7 mouse cellular contexts compared by ENCODE assay signal in the genomic region with DNA sequence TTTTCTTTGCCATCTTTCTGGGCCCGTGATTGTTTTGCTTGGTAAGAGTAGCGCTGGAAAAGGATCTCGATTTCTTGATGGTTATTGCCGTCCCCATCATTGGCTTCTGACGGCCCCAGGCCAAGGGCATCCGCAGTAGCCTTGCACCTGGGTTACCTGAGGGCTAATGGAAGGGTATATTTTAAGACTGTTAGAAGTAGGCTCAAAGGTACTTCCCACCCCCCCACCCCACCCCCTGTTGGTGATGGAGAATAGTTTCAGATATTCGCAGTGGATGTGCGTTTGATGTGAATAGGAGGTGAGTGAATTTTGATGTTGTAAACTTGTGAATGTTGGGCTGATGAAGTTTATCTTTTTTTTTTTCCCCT.
DNase-seq lines count a peak whose midpoint lies in the region; ATAC-seq and TF ChIP-seq lines count a peak whose summit lies in the region.

No protein-coding gene starts in this region.

- DNase-seq in lung, postnatal 0 days (ENCODE audit: low spot score), result no peak
- no peak for DNase-seq in lung, postnatal 25 days (ENCODE audit: low spot score)
- DNase-seq in limb, embryonic 11.5 days (ENCODE audit: low spot score), result peak; percentile 51
- DNase-seq in splenic B cell, adult 2 months (ENCODE audit: low read depth, low spot score), result peak; percentile 22
- DNase-seq in layer of hippocampus, adult 18-20 months (ENCODE audit: low spot score in 2 of 2), result no peak
- no peak for DNase-seq in embryo, embryonic 9.5 days (ENCODE audit: extremely low spot score)

- no peaks in the 10 kb centered on the region for H3K27me3 ChIP-seq in lung, postnatal 0 days (replicated peaks; ENCODE audit: insufficient read depth, low read length)
- no peaks in the 10 kb centered on the region for H3K27me3 ChIP-seq in limb, embryonic 11.5 days (ENCODE audit: control insufficient read depth, insufficient read depth, low read length)
- H3K27me3 ChIP-seq in splenic B cell, adult 2 months (ENCODE audit: control insufficient read depth, insufficient read depth, low read length, poor library complexity, severe bottlenecking), result no peaks in the 10 kb centered on the region

- WGBS in lung, postnatal 0 days, result 4% methylated on average over 8 of the region's 8 CpGs
- under 1% methylated on average over 8 of the region's 8 CpGs for WGBS in limb, embryonic 11.5 days

- TF ChIP-seq POLR2A in embryonic fibroblast, embryonic 13.5 days (IDR thresholded peaks at IDR 0.05; ENCODE audit: low read depth, low read length), result no peak; the same call in 1 of the 2 replicates

- H3K4me2 ChIP-seq in lung, postnatal 0 days (replicated peaks; ENCODE audit: low read depth, low read length), result peak overlapping the region; percentile 97
- H3K4me2 ChIP-seq in limb, embryonic 11.5 days (ENCODE audit: low read depth, severe bottlenecking), result peak overlapping the region; percentile 49

- H3K27ac ChIP-seq in lung, postnatal 0 days (ENCODE audit: low read length), result peak overlapping the region; percentile 99; the same call in 1 of the 2 replicates
- peak overlapping the region; percentile 79 for H3K27ac ChIP-seq in embryonic fibroblast, embryonic 13.5 days (ENCODE audit: insufficient read depth, low read length)
- no peak overlapping the region for H3K27ac ChIP-seq in limb, embryonic 11.5 days (replicated peaks; ENCODE audit: low read depth, low read length)

- ATAC-seq in lung, postnatal 0 days, result no peak
- ATAC-seq in limb, embryonic 11.5 days (ENCODE audit: insufficient number of reproducible peaks, low FRiP score, low TSS enrichment, low read depth), result no peak

- peak overlapping the region; percentile 83 for H3K4me3 ChIP-seq in lung, postnatal 0 days (ENCODE audit: low read depth, low read length)
- H3K4me3 ChIP-seq in embryonic fibroblast, embryonic 13.5 days (ENCODE audit: insufficient read depth, low read length), result peak overlapping the region; percentile 93
- peak overlapping the region; percentile 91 for H3K4me3 ChIP-seq in limb, embryonic 11.5 days (ENCODE audit: low read depth, low read length)

- no peaks in the 10 kb centered on the region for H3K9me3 ChIP-seq in lung, postnatal 0 days (ENCODE audit: low read length)
- no peaks in the 10 kb centered on the region for H3K9me3 ChIP-seq in limb, embryonic 11.5 days (ENCODE audit: control insufficient read depth, low read length)

- H3K36me3 ChIP-seq in lung, postnatal 0 days (ENCODE audit: insufficient read depth, low read length), result no peaks in the 10 kb centered on the region
- no peaks in the 10 kb centered on the region for H3K36me3 ChIP-seq in limb, embryonic 11.5 days (ENCODE audit: control insufficient read depth, insufficient read depth, low read length)
- no peaks in the 10 kb centered on the region for H3K36me3 ChIP-seq in splenic B cell, adult 2 months (ENCODE audit: control insufficient read depth, insufficient read depth, low read length, poor library complexity, severe bottlenecking)

- 0 out of 2 replicates have a peak, but pooled peaks have one; percentile 21 for TF ChIP-seq CTCF in lung, postnatal 0 days (IDR thresholded peaks at IDR 0.05)
- TF ChIP-seq CTCF in embryonic fibroblast, embryonic 13.5 days (IDR thresholded peaks at IDR 0.05; ENCODE audit: borderline replicate concordance, insufficient read depth, low read length), result no peak

- no peak for TF ChIP-seq EP300 in lung, postnatal 0 days (IDR thresholded peaks at IDR 0.05)

- peaks cover 3% of the 10 kb centered on the region; the same call in 1 of the 2 replicates for H3K4me1 ChIP-seq in lung, postnatal 0 days (ENCODE audit: insufficient read depth, low read depth, low read length)
- H3K4me1 ChIP-seq in embryonic fibroblast, embryonic 13.5 days (ENCODE audit: control insufficient read depth, insufficient read depth, low read length), result peaks cover 9% of the 10 kb centered on the region
- peaks cover 7% of the 10 kb centered on the region for H3K4me1 ChIP-seq in limb, embryonic 11.5 days (ENCODE audit: control insufficient read depth, insufficient read depth, low read length)

- peak overlapping the region; percentile 88 for H3K9ac ChIP-seq in lung, postnatal 0 days (replicated peaks; ENCODE audit: low read depth)
- H3K9ac ChIP-seq in limb, embryonic 11.5 days (ENCODE audit: low read length), result peak overlapping the region; percentile 98

Comparison
In these comparisons a context has a peak if more than half of its experiments do, and no peak if none do; other contexts are left out.
1. DNase-seq: peak in limb, embryonic 11.5 days (single experiment) and splenic B cell, adult 2 months (single experiment); none in lung, postnatal 0 days (single experiment), lung, postnatal 25 days (single experiment), layer of hippocampus, adult 18-20 months (0 of 2) and embryo, embryonic 9.5 days (single experiment).
2. Peak in every context shown above with its lines, with median percentiles within 50 percentile points of each other: H3K4me3 ChIP-seq.